Mouse (Mus musculus): ENCODE results near the gene Runx2. TPM values are rescaled to one million over a fixed set of nuclear protein-coding genes. Genes with fewer than 3 reads are reported as not detected.

Runx2 gene
- polyA plus RNA-seq, 1 experiment from 2014 or later, result 0.21 TPM

GRCm38 (mm10) chr17:44767375-44767774, 47.2 kb downstream of the Runx2 start:
- no peak overlapping the region for H3K4me3 ChIP-seq
- no peak for ATAC-seq (ENCODE audit: extremely low read depth, insufficient number of reproducible peaks, low FRiP score, low TSS enrichment)
- H3K36me3 ChIP-seq, result no peaks in the 10 kb centered on the region
- 84% methylated on average over 1 of the region's 1 CpGs for WGBS
- H3K4me1 ChIP-seq, result no peaks in the 10 kb centered on the region
- H3K27ac ChIP-seq (replicated peaks), result no peak overlapping the region
- H3K4me2 ChIP-seq, result no peak overlapping the region
- H3K9ac ChIP-seq, result no peak overlapping the region
- H3K9me3 ChIP-seq, result no peaks in the 10 kb centered on the region
- H3K27me3 ChIP-seq (replicated peaks), result no peaks in the 10 kb centered on the region

GRCm38 (mm10) chr17:44766975-44767374, 47.6 kb downstream of the Runx2 start:
- WGBS, result 51% methylated on average over 2 of the region's 2 CpGs
- no peaks in the 10 kb centered on the region for H3K27me3 ChIP-seq (replicated peaks)
- no peak for ATAC-seq (ENCODE audit: extremely low read depth, insufficient number of reproducible peaks, low FRiP score, low TSS enrichment)
- no peak overlapping the region for H3K4me3 ChIP-seq
- H3K4me1 ChIP-seq, result no peaks in the 10 kb centered on the region
- no peak overlapping the region for H3K27ac ChIP-seq (replicated peaks)
- H3K36me3 ChIP-seq, result no peaks in the 10 kb centered on the region
- H3K4me2 ChIP-seq, result no peak overlapping the region
- no peaks in the 10 kb centered on the region for H3K9me3 ChIP-seq
- H3K9ac ChIP-seq, result no peak overlapping the region

- Histone ChIP-seq H3K36me3 (no peaks in the 10 kb centered on the region), H3K4me1 (no peaks in the 10 kb centered on the region), H3K9ac (no peak overlapping the region), H3K27me3 (replicated peaks) (no peaks in the 10 kb centered on the region), H3K4me2 (no peak overlapping the region), H3K9me3 (no peaks in the 10 kb centered on the region), H3K27ac (replicated peaks) (no peak overlapping the region), H3K4me3 (no peak overlapping the region)
- ATAC-seq (ENCODE audit: extremely low read depth, insufficient number of reproducible peaks, low FRiP score, low TSS enrichment), result no peak
- 82% methylated on average over 11 of the region's 11 CpGs for WGBS
Measured at GRCm38 (mm10) chr17:44766318-44766717, 48.3 kb downstream of the Runx2 start.

GRCm38 (mm10) chr17:44745378-44745777, 69.2 kb downstream of the Runx2 start:
- no peak overlapping the region for H3K27ac ChIP-seq (replicated peaks)
- ATAC-seq (ENCODE audit: extremely low read depth, insufficient number of reproducible peaks, low FRiP score, low TSS enrichment), result no peak
- 82% methylated on average over 8 of the region's 8 CpGs for WGBS
- H3K4me2 ChIP-seq, result no peak overlapping the region
- peaks cover 9% of the 10 kb centered on the region for H3K27me3 ChIP-seq (replicated peaks)
- no peaks in the 10 kb centered on the region for H3K36me3 ChIP-seq
- H3K9me3 ChIP-seq, result 0 out of 2 replicates have a peak, but pooled peaks cover 6% of the 10 kb centered on the region
- no peak overlapping the region for H3K9ac ChIP-seq
- H3K4me1 ChIP-seq, result no peaks in the 10 kb centered on the region
- no peak overlapping the region for H3K4me3 ChIP-seq

GRCm38 (mm10) chr17:44743780-44744179, 70.8 kb downstream of the Runx2 start:
- H3K36me3 ChIP-seq, result no peaks in the 10 kb centered on the region
- ATAC-seq (ENCODE audit: extremely low read depth, insufficient number of reproducible peaks, low FRiP score, low TSS enrichment), result no peak
- H3K27me3 ChIP-seq (replicated peaks), result peaks cover 25% of the 10 kb centered on the region
- no peaks in the 10 kb centered on the region for H3K4me1 ChIP-seq
- no peak overlapping the region for H3K4me2 ChIP-seq
- H3K9ac ChIP-seq, result no peak overlapping the region
- H3K4me3 ChIP-seq, result no peak overlapping the region
- H3K27ac ChIP-seq (replicated peaks), result no peak overlapping the region
- WGBS, result 63% methylated on average over 3 of the region's 3 CpGs
- 0 out of 2 replicates have a peak, but pooled peaks cover 6% of the 10 kb centered on the region for H3K9me3 ChIP-seq

GRCm38 (mm10) chr17:44742246-44742645, 72.4 kb downstream of the Runx2 start:
- 82% methylated on average over 9 of the region's 9 CpGs for WGBS
- no peaks in the 10 kb centered on the region for H3K36me3 ChIP-seq
- ATAC-seq (ENCODE audit: extremely low read depth, insufficient number of reproducible peaks, low FRiP score, low TSS enrichment), result no peak
- no peak overlapping the region for H3K27ac ChIP-seq (replicated peaks)
- H3K4me2 ChIP-seq, result no peak overlapping the region
- peaks cover 40% of the 10 kb centered on the region for H3K27me3 ChIP-seq (replicated peaks)
- peaks cover 12% of the 10 kb centered on the region for H3K4me1 ChIP-seq
- no peak overlapping the region for H3K4me3 ChIP-seq
- H3K9me3 ChIP-seq, result 0 out of 2 replicates have a peak, but pooled peaks cover 6% of the 10 kb centered on the region
- no peak overlapping the region for H3K9ac ChIP-seq

- H3K4me1 ChIP-seq, result peaks cover 37% of the 10 kb centered on the region
- H3K9me3 ChIP-seq, result no peaks in the 10 kb centered on the region
- no peak for ATAC-seq (ENCODE audit: extremely low read depth, insufficient number of reproducible peaks, low FRiP score, low TSS enrichment)
- no peak overlapping the region for H3K9ac ChIP-seq
- peaks cover 74% of the 10 kb centered on the region for H3K27me3 ChIP-seq (replicated peaks)
- no peaks in the 10 kb centered on the region for H3K36me3 ChIP-seq
- 1% methylated on average over 20 of the region's 22 CpGs for WGBS
- H3K27ac ChIP-seq (replicated peaks), result no peak overlapping the region
- H3K4me2 ChIP-seq, result peak overlapping the region; percentile 59
- peak overlapping the region; percentile 77 for H3K4me3 ChIP-seq
Measured at GRCm38 (mm10) chr17:44738121-44738637, 76.4 kb downstream of the Runx2 start.

GRCm38 (mm10) chr17:44737275-44738120, 77.1 kb downstream of the Runx2 start:
- Histone ChIP-seq H3K4me3 (peak overlapping the region; percentile 77), H3K9ac (no peak overlapping the region), H3K27ac (replicated peaks) (no peak overlapping the region), H3K9me3 (no peaks in the 10 kb centered on the region), H3K4me1 (peaks cover 37% of the 10 kb centered on the region), H3K36me3 (no peaks in the 10 kb centered on the region), H3K4me2 (peak overlapping the region; percentile 59), H3K27me3 (replicated peaks) (peaks cover 79% of the 10 kb centered on the region)
- WGBS, result under 1% methylated on average over 33 of the region's 33 CpGs
- no peak for ATAC-seq (ENCODE audit: extremely low read depth, insufficient number of reproducible peaks, low FRiP score, low TSS enrichment)

GRCm38 (mm10) chr17:44735991-44736561, 78.5 kb downstream of the Runx2 start:
- Histone ChIP-seq H3K27ac (replicated peaks) (no peak overlapping the region), H3K4me3 (peak overlapping the region; percentile 77), H3K27me3 (replicated peaks) (peaks cover 87% of the 10 kb centered on the region), H3K36me3 (no peaks in the 10 kb centered on the region), H3K9me3 (no peaks in the 10 kb centered on the region), H3K4me1 (peaks cover 37% of the 10 kb centered on the region), H3K4me2 (peak overlapping the region; percentile 96), H3K9ac (peak overlapping the region; percentile 82)
- under 1% methylated on average over 63 of the region's 73 CpGs for WGBS
- ATAC-seq (ENCODE audit: extremely low read depth, insufficient number of reproducible peaks, low FRiP score, low TSS enrichment), result peak; percentile 33; the same call in 1 of the 2 replicates

GRCm38 (mm10) chr17:44735223-44735990, 79.2 kb downstream of the Runx2 start:
- peak overlapping the region; percentile 82 for H3K9ac ChIP-seq
- H3K9me3 ChIP-seq, result no peaks in the 10 kb centered on the region
- no peak; the same call in 1 of the 2 replicates for ATAC-seq (ENCODE audit: extremely low read depth, insufficient number of reproducible peaks, low FRiP score, low TSS enrichment)
- no peak overlapping the region for H3K27ac ChIP-seq (replicated peaks)
- WGBS, result 1% methylated on average over 48 of the region's 64 CpGs
- peak overlapping the region; percentile 77 for H3K4me3 ChIP-seq
- H3K4me2 ChIP-seq, result peak overlapping the region; percentile 96
- H3K4me1 ChIP-seq, result peaks cover 37% of the 10 kb centered on the region
- peaks cover 88% of the 10 kb centered on the region for H3K27me3 ChIP-seq (replicated peaks)
- no peaks in the 10 kb centered on the region for H3K36me3 ChIP-seq

All from heart, embryonic 13.5 days (tissue).